Mouse (Mus musculus): ENCODE results near the gene Ildr2. TPM values are rescaled to one million over a fixed set of nuclear protein-coding genes. Genes with fewer than 3 reads are reported as not detected.

The Ildr2 gene
- polyA plus RNA-seq, 1 experiment from 2014 or later = 3.2 TPM

- no peaks in the 10 kb centered on the region for H3K27me3 ChIP-seq (replicated peaks; ENCODE audit: control insufficient read depth, insufficient read depth, low read length)
- H3K36me3 ChIP-seq (ENCODE audit: control insufficient read depth, insufficient read depth) = no peaks in the 10 kb centered on the region
- H3K9me3 ChIP-seq (ENCODE audit: control insufficient read depth, low read length) = no peaks in the 10 kb centered on the region
- peaks cover 13% of the 10 kb centered on the region for H3K4me1 ChIP-seq (replicated peaks; ENCODE audit: control insufficient read depth, insufficient read depth, low read length)
- no peak overlapping the region for H3K9ac ChIP-seq (replicated peaks; ENCODE audit: low read depth, low read length)
- no peak overlapping the region for H3K4me2 ChIP-seq (ENCODE audit: low read length)
- WGBS = 30% methylated on average over 8 of the region's 8 CpGs
- H3K4me3 ChIP-seq (replicated peaks; ENCODE audit: low read length) = no peak overlapping the region
- peak; percentile 74 for ATAC-seq
- no peak overlapping the region for H3K27ac ChIP-seq (ENCODE audit: low read length)
Measured at GRCm38 (mm10) chr1:166344300-166345077, 90.5 kb downstream of the Ildr2 start.

- no peak for ATAC-seq
- Histone ChIP-seq H3K27me3 (replicated peaks; ENCODE audit: control insufficient read depth, insufficient read depth, low read length) (no peaks in the 10 kb centered on the region), H3K4me2 (ENCODE audit: low read length) (no peak overlapping the region), H3K4me1 (replicated peaks; ENCODE audit: control insufficient read depth, insufficient read depth, low read length) (peaks cover 13% of the 10 kb centered on the region), H3K9me3 (ENCODE audit: control insufficient read depth, low read length) (no peaks in the 10 kb centered on the region), H3K9ac (replicated peaks; ENCODE audit: low read depth, low read length) (no peak overlapping the region), H3K36me3 (ENCODE audit: control insufficient read depth, insufficient read depth) (no peaks in the 10 kb centered on the region), H3K4me3 (replicated peaks; ENCODE audit: low read length) (no peak overlapping the region), H3K27ac (ENCODE audit: low read length) (no peak overlapping the region)
- 95% methylated on average over 6 of the region's 6 CpGs for WGBS
Measured at GRCm38 (mm10) chr1:166345602-166346001, 91.7 kb downstream of the Ildr2 start.

- no peaks in the 10 kb centered on the region for H3K36me3 ChIP-seq (ENCODE audit: control insufficient read depth, insufficient read depth)
- H3K27me3 ChIP-seq (replicated peaks; ENCODE audit: control insufficient read depth, insufficient read depth, low read length) = no peaks in the 10 kb centered on the region
- H3K27ac ChIP-seq (ENCODE audit: low read length) = no peak overlapping the region
- WGBS = 75% methylated on average over 3 of the region's 3 CpGs
- H3K4me1 ChIP-seq (replicated peaks; ENCODE audit: control insufficient read depth, insufficient read depth, low read length) = peaks cover 13% of the 10 kb centered on the region
- no peak overlapping the region for H3K9ac ChIP-seq (replicated peaks; ENCODE audit: low read depth, low read length)
- no peak overlapping the region for H3K4me2 ChIP-seq (ENCODE audit: low read length)
- H3K4me3 ChIP-seq (replicated peaks; ENCODE audit: low read length) = no peak overlapping the region
- no peaks in the 10 kb centered on the region for H3K9me3 ChIP-seq (ENCODE audit: control insufficient read depth, low read length)
- no peak for ATAC-seq
Measured at GRCm38 (mm10) chr1:166346906-166347305, 93.0 kb downstream of the Ildr2 start.

GRCm38 (mm10) chr1:166349341-166349740, 95.4 kb downstream of the Ildr2 start:
- no peak for ATAC-seq
- Histone ChIP-seq H3K9ac (replicated peaks; ENCODE audit: low read depth, low read length) (no peak overlapping the region), H3K36me3 (ENCODE audit: control insufficient read depth, insufficient read depth) (no peaks in the 10 kb centered on the region), H3K4me1 (replicated peaks; ENCODE audit: control insufficient read depth, insufficient read depth, low read length) (peaks cover 3% of the 10 kb centered on the region), H3K4me2 (ENCODE audit: low read length) (no peak overlapping the region), H3K27me3 (replicated peaks; ENCODE audit: control insufficient read depth, insufficient read depth, low read length) (no peaks in the 10 kb centered on the region), H3K9me3 (ENCODE audit: control insufficient read depth, low read length) (no peaks in the 10 kb centered on the region), H3K27ac (ENCODE audit: low read length) (no peak overlapping the region), H3K4me3 (replicated peaks; ENCODE audit: low read length) (no peak overlapping the region)
- 72% methylated on average over 3 of the region's 3 CpGs for WGBS

GRCm38 (mm10) chr1:166349751-166350150, 95.8 kb downstream of the Ildr2 start:
- Histone ChIP-seq H3K27ac (ENCODE audit: low read length) (no peak overlapping the region), H3K27me3 (replicated peaks; ENCODE audit: control insufficient read depth, insufficient read depth, low read length) (no peaks in the 10 kb centered on the region), H3K9me3 (ENCODE audit: control insufficient read depth, low read length) (no peaks in the 10 kb centered on the region), H3K36me3 (ENCODE audit: control insufficient read depth, insufficient read depth) (no peaks in the 10 kb centered on the region), H3K4me3 (replicated peaks; ENCODE audit: low read length) (no peak overlapping the region), H3K4me2 (ENCODE audit: low read length) (no peak overlapping the region), H3K9ac (replicated peaks; ENCODE audit: low read depth, low read length) (no peak overlapping the region), H3K4me1 (replicated peaks; ENCODE audit: control insufficient read depth, insufficient read depth, low read length) (no peaks in the 10 kb centered on the region)
- whole genome bisulfite sequencing = 87% methylated on average over 11 of the region's 11 CpGs
- no peak for ATAC-seq

- Histone ChIP-seq H3K27ac (ENCODE audit: low read length) (no peak overlapping the region), H3K4me1 (replicated peaks; ENCODE audit: control insufficient read depth, insufficient read depth, low read length) (no peaks in the 10 kb centered on the region), H3K9ac (replicated peaks; ENCODE audit: low read depth, low read length) (no peak overlapping the region), H3K4me2 (ENCODE audit: low read length) (no peak overlapping the region), H3K36me3 (ENCODE audit: control insufficient read depth, insufficient read depth) (no peaks in the 10 kb centered on the region), H3K27me3 (replicated peaks; ENCODE audit: control insufficient read depth, insufficient read depth, low read length) (no peaks in the 10 kb centered on the region), H3K4me3 (replicated peaks; ENCODE audit: low read length) (no peak overlapping the region), H3K9me3 (ENCODE audit: control insufficient read depth, low read length) (no peaks in the 10 kb centered on the region)
- peak; percentile 95 for ATAC-seq
- 25% methylated on average over 14 of the region's 14 CpGs for WGBS
Measured at GRCm38 (mm10) chr1:166360157-166360855, 106.4 kb downstream of the Ildr2 start.

- H3K9me3 ChIP-seq (ENCODE audit: control insufficient read depth, low read length) = no peaks in the 10 kb centered on the region
- no peaks in the 10 kb centered on the region for H3K36me3 ChIP-seq (ENCODE audit: control insufficient read depth, insufficient read depth)
- H3K9ac ChIP-seq (replicated peaks; ENCODE audit: low read depth, low read length) = no peak overlapping the region
- no peak overlapping the region for H3K4me3 ChIP-seq (replicated peaks; ENCODE audit: low read length)
- no peaks in the 10 kb centered on the region for H3K27me3 ChIP-seq (replicated peaks; ENCODE audit: control insufficient read depth, insufficient read depth, low read length)
- no peak for ATAC-seq
- no peak overlapping the region for H3K27ac ChIP-seq (ENCODE audit: low read length)
- H3K4me2 ChIP-seq (ENCODE audit: low read length) = no peak overlapping the region
- H3K4me1 ChIP-seq (replicated peaks; ENCODE audit: control insufficient read depth, insufficient read depth, low read length) = no peaks in the 10 kb centered on the region
- WGBS = 67% methylated on average over 5 of the region's 5 CpGs
Measured at GRCm38 (mm10) chr1:166360896-166361295, 107.0 kb downstream of the Ildr2 start.

- Histone ChIP-seq H3K27me3 (replicated peaks; ENCODE audit: control insufficient read depth, insufficient read depth, low read length) (no peaks in the 10 kb centered on the region), H3K27ac (ENCODE audit: low read length) (no peak overlapping the region), H3K9me3 (ENCODE audit: control insufficient read depth, low read length) (no peaks in the 10 kb centered on the region), H3K4me3 (replicated peaks; ENCODE audit: low read length) (no peak overlapping the region), H3K4me1 (replicated peaks; ENCODE audit: control insufficient read depth, insufficient read depth, low read length) (no peaks in the 10 kb centered on the region), H3K9ac (replicated peaks; ENCODE audit: low read depth, low read length) (no peak overlapping the region), H3K4me2 (ENCODE audit: low read length) (no peak overlapping the region), H3K36me3 (ENCODE audit: control insufficient read depth, insufficient read depth) (no peaks in the 10 kb centered on the region)
- no peak for ATAC-seq
- 77% methylated on average over 3 of the region's 3 CpGs for WGBS
Measured at GRCm38 (mm10) chr1:166361842-166362241, 107.9 kb downstream of the Ildr2 start.

GRCm38 (mm10) chr1:166362659-166363058, 108.7 kb downstream of the Ildr2 start:
- Histone ChIP-seq H3K4me1 (replicated peaks; ENCODE audit: control insufficient read depth, insufficient read depth, low read length) (no peaks in the 10 kb centered on the region), H3K9me3 (ENCODE audit: control insufficient read depth, low read length) (no peaks in the 10 kb centered on the region), H3K27me3 (replicated peaks; ENCODE audit: control insufficient read depth, insufficient read depth, low read length) (no peaks in the 10 kb centered on the region), H3K27ac (ENCODE audit: low read length) (no peak overlapping the region), H3K4me2 (ENCODE audit: low read length) (no peak overlapping the region), H3K36me3 (ENCODE audit: control insufficient read depth, insufficient read depth) (no peaks in the 10 kb centered on the region), H3K4me3 (replicated peaks; ENCODE audit: low read length) (no peak overlapping the region), H3K9ac (replicated peaks; ENCODE audit: low read depth, low read length) (no peak overlapping the region)
- WGBS = 69% methylated on average over 3 of the region's 3 CpGs
- no peak for ATAC-seq

All from forebrain, embryonic 16.5 days (tissue).